ENCODE assay signal across 8 mouse cellular contexts in the genomic region with DNA sequence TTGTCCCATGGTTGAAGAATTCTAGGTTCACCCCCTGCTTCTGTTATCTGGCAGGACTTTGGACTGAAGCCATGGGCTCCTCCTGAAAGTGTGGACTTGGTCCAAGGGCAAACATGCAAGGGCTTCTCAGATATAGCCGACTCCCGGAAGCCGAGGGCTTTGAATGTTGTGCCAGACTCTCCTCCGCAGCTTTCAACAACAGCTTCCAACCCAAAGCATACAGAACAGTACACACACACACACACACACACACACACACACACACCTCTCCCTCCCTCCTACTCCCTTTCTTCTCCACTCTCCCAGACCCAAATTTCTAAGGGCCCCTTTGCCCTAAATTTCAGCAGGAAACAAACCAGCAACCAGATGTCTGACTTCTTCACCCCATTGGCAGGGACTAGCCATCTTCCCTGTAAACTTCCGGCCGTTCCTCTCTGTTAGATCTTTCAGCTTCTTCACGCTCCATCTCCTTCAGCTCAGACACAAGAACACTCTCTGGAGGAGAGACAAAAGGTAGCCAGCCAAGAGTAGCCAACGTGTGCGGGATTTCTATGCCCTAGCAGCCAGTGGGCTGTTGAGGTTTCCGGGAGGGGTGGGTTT. TPM values are rescaled to one million over a fixed set of nuclear protein-coding genes. Genes with fewer than 3 reads are reported as not detected.
A peak's percentile ranks its signal among the peaks of the same experiment; 100 is the strongest.
DNase-seq lines count a peak whose midpoint lies in the region; ATAC-seq and TF ChIP-seq lines count a peak whose summit lies in the region.

No protein-coding gene starts in this region.

- H3K27ac ChIP-seq in spleen, adult 2 months (ENCODE audit: insufficient read depth, low read length) = peak overlapping the region; percentile 2; the same call in 1 of the 2 replicates
- no peak overlapping the region for H3K27ac ChIP-seq in limb, embryonic 14.5 days (replicated peaks; ENCODE audit: low read depth, low read length)

- no peak for TF ChIP-seq POLR2A in spleen, adult 2 months (IDR thresholded peaks at IDR 0.05; ENCODE audit: low read depth, low read length)
- TF ChIP-seq POLR2A in limb, embryonic 14.5 days (IDR thresholded peaks at IDR 0.05; ENCODE audit: borderline replicate concordance, extremely low read depth, insufficient read depth, insufficient read length) = no peak

- H3K4me2 ChIP-seq in limb, embryonic 14.5 days (replicated peaks; ENCODE audit: low read depth, low read length, severe bottlenecking) = no peak overlapping the region

- no peak for TF ChIP-seq CTCF in spleen, adult 2 months (IDR thresholded peaks at IDR 0.05; ENCODE audit: extremely low read depth, insufficient read depth, insufficient read length, insufficient replicate concordance)

- intact Hi-C loops in heart, postnatal 36 days (cut with DNase I) = loop anchor here (2.0 kb wide), 1 partner anchor 25 kb away; a partner anchor contains a TSS

- ATAC-seq in limb, embryonic 14.5 days (ENCODE audit: low FRiP score, low read depth) = no peak

- no peaks in the 10 kb centered on the region for H3K9me3 ChIP-seq in limb, embryonic 14.5 days (ENCODE audit: control insufficient read depth, low read length)

- DNase-seq in spleen, adult 2 months (ENCODE audit: low read depth in 1 of 2, low spot score in 2 of 2) = no peak
- no peak for DNase-seq in spleen, postnatal 4 days (ENCODE audit: low spot score in 2 of 2)
- peak; percentile 40 to 41 for DNase-seq in heart, postnatal 36 days
- peak; percentile 39 for DNase-seq in limb, embryonic 14.5 days (ENCODE audit: low spot score)
- DNase-seq in testis, postnatal 10 days (ENCODE audit: low spot score) = peak; percentile 53
- DNase-seq in spleen, postnatal 10 days (ENCODE audit: low spot score in 2 of 2) = no peak
- DNase-seq in gastrocnemius, postnatal 25 days = no peak
- no peak for DNase-seq in cerebellum, adult 11 months

- no peaks in the 10 kb centered on the region for H3K27me3 ChIP-seq in spleen, adult 2 months (ENCODE audit: control insufficient read depth, insufficient read depth, low read length)
- H3K27me3 ChIP-seq in limb, embryonic 14.5 days (ENCODE audit: control insufficient read depth, insufficient read depth, low read length) = no peaks in the 10 kb centered on the region

- H3K36me3 ChIP-seq in spleen, adult 2 months (ENCODE audit: control insufficient read depth, insufficient read depth, low read length) = no peaks in the 10 kb centered on the region
- H3K36me3 ChIP-seq in limb, embryonic 14.5 days (ENCODE audit: control insufficient read depth, insufficient read depth, low read length) = no peaks in the 10 kb centered on the region

- no peak overlapping the region for H3K4me3 ChIP-seq in spleen, adult 2 months (ENCODE audit: extremely low read depth, insufficient read depth, insufficient read length)
- no peak overlapping the region for H3K4me3 ChIP-seq in limb, embryonic 14.5 days (replicated peaks; ENCODE audit: low read length)

- no peak overlapping the region for H3K9ac ChIP-seq in limb, embryonic 14.5 days (ENCODE audit: low read depth, low read length, severe bottlenecking)

- H3K4me1 ChIP-seq in spleen, adult 2 months (ENCODE audit: control insufficient read depth, insufficient read depth, insufficient read length) = peaks cover 3% of the 10 kb centered on the region; the same call in 1 of the 2 replicates
- H3K4me1 ChIP-seq in limb, embryonic 14.5 days (ENCODE audit: control insufficient read depth, insufficient read depth, low read length) = peaks cover 9% of the 10 kb centered on the region; the same call in 1 of the 2 replicates

- WGBS in spleen, adult 2 months = 56% methylated on average over 10 of the region's 10 CpGs
- 41% methylated on average over 10 of the region's 10 CpGs for WGBS in limb, embryonic 14.5 days

RNA-seq across cellular contexts. Expression of a gene that starts 24.5 kb away (rescaled TPM):
- polyA plus RNA-seq in spleen, adult 2 months (2012; rRNA removed) = 10.2 and 12.0 TPM in 2 replicates
- 10 to 100 TPM; 30.6 to 30.7 TPM for total RNA-seq in heart, postnatal 36 days (2021)
- polyA plus RNA-seq in limb, embryonic 14.5 days (2012; rRNA removed) = 58.5 and 78.3 TPM in 2 replicates
- 48.2 and 57.2 TPM in 2 replicates for polyA plus RNA-seq in limb, embryonic 14.5 days (2014; fragmentation: Nextera tagmentation; extraction: Ambion mirVana)
- total RNA-seq in gastrocnemius, postnatal 25 days (2021) = 10 to 100 TPM; 18.5 to 19.7 TPM

Comparison
In these comparisons a context has a peak if more than half of its experiments do, and no peak if none do; other contexts are left out.
1. DNase-seq: peak in heart, postnatal 36 days (2 of 2), limb, embryonic 14.5 days (single experiment) and testis, postnatal 10 days (single experiment); none in spleen, adult 2 months (0 of 2), spleen, postnatal 4 days (0 of 2), spleen, postnatal 10 days (0 of 2), gastrocnemius, postnatal 25 days (single experiment) and cerebellum, adult 11 months (single experiment).